Mouse (Mus musculus): Measurements from ENCODE around the gene Oas1a.

DNA sequence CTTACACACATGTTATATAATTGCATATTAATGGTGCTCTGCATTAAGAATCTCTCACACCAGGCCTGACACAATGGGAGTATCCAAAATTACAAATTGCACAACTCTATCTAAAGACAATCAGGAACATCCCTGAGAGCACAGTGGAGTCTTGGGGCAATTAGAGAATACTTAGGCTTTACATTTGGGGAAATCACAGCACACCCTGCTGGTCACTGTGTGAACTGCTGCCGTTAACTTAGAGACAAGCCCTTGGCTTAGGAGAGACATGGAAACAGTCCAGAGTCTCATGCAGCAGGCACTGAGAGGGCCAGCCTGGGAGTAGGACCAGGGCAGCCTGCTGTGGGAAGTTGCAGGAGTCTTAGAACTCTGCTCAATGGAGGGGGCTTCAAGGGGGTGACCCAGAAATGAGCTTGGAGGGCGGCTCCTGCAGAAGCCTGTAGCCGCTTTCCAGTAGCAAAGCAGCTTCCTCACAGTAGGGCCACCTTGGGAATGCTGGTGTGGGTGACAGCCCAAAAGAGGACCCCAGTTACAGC lies 57.7 kb downstream of the Oas1a start:
- TF ChIP-seq CTCF (IDR thresholded peaks at IDR 0.05; ENCODE audit: low read depth, low read length), result no peak
- TF ChIP-seq POLR2A (IDR thresholded peaks at IDR 0.05; ENCODE audit: insufficient read depth, low read length), result no peak
